In genomic region chr5:119678516-119678915, GRCm38 (mm10) we compare ENCODE assay signal across 16 mouse cellular contexts. TPM values are rescaled to one million over a fixed set of nuclear protein-coding genes. Genes with fewer than 3 reads are reported as not detected.
DNase-seq lines count a peak whose midpoint lies in the region; ATAC-seq and TF ChIP-seq lines count a peak whose summit lies in the region.
"Had no signal": no experiment of that assay in that cellular context is flagged by ENCODE, and none has a peak within 500 bp of the region (broad histone marks: within the 10 kb centered on the region; RNA-seq: fewer than 3 reads in every experiment).

No protein-coding gene starts in this region.

- no peak overlapping the region for H3K27ac ChIP-seq in heart, embryonic 10.5 days
- peak overlapping the region; percentile 18 for H3K27ac ChIP-seq in lung, embryonic 16.5 days (ENCODE audit: low read length)
- H3K27ac ChIP-seq in embryonic facial prominence, embryonic 15.5 days (replicated peaks), result peak overlapping the region; percentile 68
- peak overlapping the region; percentile 21; the same call in 1 of the 2 replicates for H3K27ac ChIP-seq in small intestine, adult 2 months (ENCODE audit: insufficient read depth, low read depth, low read length)
- H3K27ac ChIP-seq in midbrain, embryonic 13.5 days, result no peak overlapping the region
- H3K27ac ChIP-seq: forebrain, embryonic 15.5 days; hindbrain, embryonic 12.5 days; liver, embryonic 15.5 days had no signal

- TF ChIP-seq CTCF in small intestine, adult 2 months (IDR thresholded peaks at IDR 0.05; ENCODE audit: extremely low read depth, insufficient read length, insufficient replicate concordance, low read depth, low read length), result no peak

- H3K9ac ChIP-seq in lung, embryonic 16.5 days (ENCODE audit: low read length), result peak overlapping the region; percentile 52
- H3K9ac ChIP-seq in embryonic facial prominence, embryonic 15.5 days, result no peak overlapping the region
- H3K9ac ChIP-seq in midbrain, embryonic 13.5 days (replicated peaks), result no peak overlapping the region
- H3K9ac ChIP-seq: forebrain, embryonic 15.5 days; hindbrain, embryonic 12.5 days; liver, embryonic 15.5 days had no signal

- no peaks in the 10 kb centered on the region for H3K9me3 ChIP-seq in heart, embryonic 10.5 days
- H3K9me3 ChIP-seq in lung, embryonic 16.5 days (ENCODE audit: control insufficient read depth, low read length), result no peaks in the 10 kb centered on the region
- no peaks in the 10 kb centered on the region for H3K9me3 ChIP-seq in embryonic facial prominence, embryonic 15.5 days (replicated peaks)
- H3K9me3 ChIP-seq in midbrain, embryonic 13.5 days, result no peaks in the 10 kb centered on the region
- H3K9me3 ChIP-seq: forebrain, embryonic 15.5 days; hindbrain, embryonic 12.5 days; liver, embryonic 15.5 days had no signal

- peak; percentile 85 for DNase-seq in heart, adult 11 months
- no peak for DNase-seq in heart, embryonic 10.5 days (ENCODE audit: low spot score)
- no peak for DNase-seq in lung, postnatal 36 days
- DNase-seq in left cerebral cortex, adult 8-10 months (ENCODE audit: low spot score in 2 of 2), result no peak
- DNase-seq: cerebellum, postnatal 25 days; gastrocnemius, postnatal 10 days; kidney, adult 8-10 months; right cerebral cortex, postnatal 4 days; thymus, postnatal 25 days had no signal

- no peak overlapping the region for H3K4me3 ChIP-seq in heart, embryonic 10.5 days
- peak overlapping the region; percentile 16 for H3K4me3 ChIP-seq in lung, embryonic 16.5 days (ENCODE audit: low read length)
- H3K4me3 ChIP-seq in embryonic facial prominence, embryonic 15.5 days (replicated peaks), result peak overlapping the region; percentile 17
- peak overlapping the region; percentile 47 for H3K4me3 ChIP-seq in small intestine, adult 2 months (ENCODE audit: low read depth, low read length)
- no peak overlapping the region for H3K4me3 ChIP-seq in midbrain, embryonic 13.5 days (replicated peaks)
- H3K4me3 ChIP-seq: forebrain, embryonic 15.5 days; hindbrain, embryonic 12.5 days; liver, embryonic 15.5 days had no signal

- ATAC-seq in lung, embryonic 16.5 days (ENCODE audit: low read depth), result no peak
- ATAC-seq in embryonic facial prominence, embryonic 15.5 days (ENCODE audit: insufficient number of reproducible peaks, low FRiP score, low TSS enrichment, low read depth), result no peak
- ATAC-seq in midbrain, embryonic 13.5 days, result no peak
- ATAC-seq: forebrain, embryonic 15.5 days had no signal

- H3K36me3 ChIP-seq in heart, embryonic 10.5 days, result peaks cover 47% of the 10 kb centered on the region
- H3K36me3 ChIP-seq in lung, embryonic 16.5 days (ENCODE audit: control insufficient read depth, insufficient read depth, low read length), result peaks cover 3% of the 10 kb centered on the region; the same call in 1 of the 2 replicates
- peaks cover 9% of the 10 kb centered on the region; the same call in 1 of the 2 replicates for H3K36me3 ChIP-seq in embryonic facial prominence, embryonic 15.5 days
- peaks cover 92% of the 10 kb centered on the region for H3K36me3 ChIP-seq in small intestine, adult 2 months (ENCODE audit: control insufficient read depth, insufficient read depth, low read length)
- no peaks in the 10 kb centered on the region for H3K36me3 ChIP-seq in midbrain, embryonic 13.5 days
- H3K36me3 ChIP-seq: forebrain, embryonic 15.5 days; hindbrain, embryonic 12.5 days; liver, embryonic 15.5 days had no signal

- 57% methylated on average over 5 of the region's 5 CpGs for WGBS in heart, embryonic 10.5 days
- WGBS in lung, embryonic 16.5 days, result 53% methylated on average over 5 of the region's 5 CpGs
- 35% methylated on average over 5 of the region's 5 CpGs for WGBS in embryonic facial prominence, embryonic 15.5 days
- 78% methylated on average over 5 of the region's 5 CpGs for WGBS in small intestine, adult 2 months
- WGBS in midbrain, embryonic 13.5 days, result 4% methylated on average over 5 of the region's 5 CpGs

- TF ChIP-seq POLR2A in small intestine, adult 2 months (IDR thresholded peaks at IDR 0.05; ENCODE audit: low read depth, low read length), result no peak

- H3K4me2 ChIP-seq in lung, embryonic 16.5 days (ENCODE audit: low read depth, low read length), result peak overlapping the region; percentile 69
- peak overlapping the region; percentile 78 for H3K4me2 ChIP-seq in embryonic facial prominence, embryonic 15.5 days (replicated peaks)
- no peak overlapping the region for H3K4me2 ChIP-seq in midbrain, embryonic 13.5 days (replicated peaks)
- H3K4me2 ChIP-seq: forebrain, embryonic 15.5 days; hindbrain, embryonic 12.5 days; liver, embryonic 15.5 days had no signal

- peaks cover 93% of the 10 kb centered on the region for H3K27me3 ChIP-seq in heart, embryonic 10.5 days (ENCODE audit: insufficient read depth, poor library complexity, severe bottlenecking)
- peaks cover 25% of the 10 kb centered on the region for H3K27me3 ChIP-seq in lung, embryonic 16.5 days (ENCODE audit: control insufficient read depth, insufficient read depth, low read depth, low read length)
- peaks cover 40% of the 10 kb centered on the region for H3K27me3 ChIP-seq in embryonic facial prominence, embryonic 15.5 days
- no peaks in the 10 kb centered on the region for H3K27me3 ChIP-seq in small intestine, adult 2 months (ENCODE audit: control insufficient read depth, insufficient read depth, low read length)
- H3K27me3 ChIP-seq in midbrain, embryonic 13.5 days, result peaks cover 99% of the 10 kb centered on the region

- peaks cover 37% of the 10 kb centered on the region for H3K4me1 ChIP-seq in heart, embryonic 10.5 days
- H3K4me1 ChIP-seq in lung, embryonic 16.5 days (replicated peaks; ENCODE audit: control insufficient read depth, insufficient read depth, low read length), result peaks cover 20% of the 10 kb centered on the region; the same call in 1 of the 2 replicates
- peaks cover 42% of the 10 kb centered on the region for H3K4me1 ChIP-seq in embryonic facial prominence, embryonic 15.5 days
- H3K4me1 ChIP-seq in small intestine, adult 2 months (ENCODE audit: control insufficient read depth, insufficient read depth, insufficient read length, low read length), result peaks cover 10% of the 10 kb centered on the region
- peaks cover 5% of the 10 kb centered on the region; the same call in 1 of the 2 replicates for H3K4me1 ChIP-seq in midbrain, embryonic 13.5 days (replicated peaks)

RNA-seq across cellular contexts. Expression of gene Tbx3, which starts 8.0 kb away (rescaled TPM):
- 17.0 and 41.7 TPM in 2 replicates for polyA plus RNA-seq in heart, embryonic 10.5 days (2016; fragmentation: Nextera tagmentation; extraction: Ambion mirVana)
- polyA plus RNA-seq in lung, embryonic 16.5 days (2015; fragmentation: Nextera tagmentation; extraction: Ambion mirVana), result 53.4 and 65.3 TPM in 2 replicates
- polyA plus RNA-seq in embryonic facial prominence, embryonic 15.5 days (2015; fragmentation: Nextera tagmentation; extraction: Ambion mirVana), result 38.8 and 42.1 TPM in 2 replicates
- polyA plus RNA-seq in small intestine, adult 2 months (2012; rRNA removed), result 251 and 672 TPM in 2 replicates
- 1.6 and 2.3 TPM in 2 replicates for polyA plus RNA-seq in midbrain, embryonic 13.5 days (2015; fragmentation: Nextera tagmentation; extraction: Ambion mirVana)
- total RNA-seq in left cerebral cortex, adult 8-10 months (2022), result 1 to 10 TPM; 2.2 to 4.8 (median 3.4) TPM

Comparison
In these comparisons a context has a peak if more than half of its experiments do, and no peak if none do; other contexts are left out.
1. H3K27ac ChIP-seq: peak in lung, embryonic 16.5 days (single experiment), embryonic facial prominence, embryonic 15.5 days (single experiment) and small intestine, adult 2 months (single experiment); none in heart, embryonic 10.5 days (single experiment) and midbrain, embryonic 13.5 days (single experiment).
2. H3K4me3 ChIP-seq: peak in lung, embryonic 16.5 days (single experiment), embryonic facial prominence, embryonic 15.5 days (single experiment) and small intestine, adult 2 months (single experiment); none in heart, embryonic 10.5 days (single experiment) and midbrain, embryonic 13.5 days (single experiment).